Comparison of ENCODE assay signal across 24 mouse cellular contexts in the genomic region with DNA sequence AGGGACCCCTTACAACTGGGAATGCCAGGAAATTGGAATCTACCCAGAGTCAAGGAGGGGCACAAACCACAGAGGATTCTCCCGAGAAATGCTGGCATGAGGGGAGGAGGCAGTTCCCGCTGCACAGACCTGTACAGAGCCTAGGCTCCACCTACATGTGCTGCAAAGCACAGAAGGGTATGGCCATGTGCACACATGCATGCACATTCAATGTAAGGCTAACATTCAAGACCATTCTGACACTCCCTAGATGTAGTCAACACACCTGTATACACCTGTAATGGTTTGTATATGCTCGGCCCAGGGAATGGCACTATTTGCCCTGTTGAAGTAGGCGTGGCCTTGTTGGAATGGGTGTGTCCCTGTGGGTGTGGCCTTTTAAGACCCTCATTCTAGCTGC.
DNase-seq lines count a peak whose midpoint lies in the region; ATAC-seq lines count a peak whose summit lies in the region.
"Had no signal": no experiment of that assay in that cellular context is flagged by ENCODE, and none has a peak within 500 bp of the region (broad histone marks: within the 10 kb centered on the region; RNA-seq: fewer than 3 reads in every experiment).

No protein-coding gene starts in this region.

- H3K9ac ChIP-seq in hindbrain, embryonic 12.5 days: no peak overlapping the region
- no peak overlapping the region for H3K9ac ChIP-seq in hindbrain, embryonic 14.5 days
- no peak overlapping the region for H3K9ac ChIP-seq in midbrain, embryonic 11.5 days (ENCODE audit: low read length)
- H3K9ac ChIP-seq in midbrain, embryonic 14.5 days (replicated peaks; ENCODE audit: low read length): no peak overlapping the region
- no peak overlapping the region for H3K9ac ChIP-seq in stomach, embryonic 16.5 days (ENCODE audit: low read length)
- H3K9ac ChIP-seq: forebrain, embryonic 13.5 days; heart, embryonic 15.5 days; hindbrain, embryonic 15.5 days had no signal

- no peak overlapping the region for H3K27ac ChIP-seq in hindbrain, embryonic 12.5 days
- no peak overlapping the region for H3K27ac ChIP-seq in hindbrain, embryonic 14.5 days
- H3K27ac ChIP-seq in midbrain, embryonic 11.5 days (ENCODE audit: low read depth, low read length): no peak overlapping the region
- no peak overlapping the region for H3K27ac ChIP-seq in midbrain, embryonic 14.5 days (replicated peaks; ENCODE audit: low read depth, low read length)
- no peak overlapping the region for H3K27ac ChIP-seq in stomach, embryonic 16.5 days (ENCODE audit: low read length)
- H3K27ac ChIP-seq: forebrain, embryonic 13.5 days; heart, adult 2 months; heart, embryonic 15.5 days had no signal

- no peak overlapping the region for H3K4me2 ChIP-seq in hindbrain, embryonic 12.5 days (replicated peaks)
- H3K4me2 ChIP-seq in hindbrain, embryonic 14.5 days (replicated peaks): no peak overlapping the region
- no peak overlapping the region for H3K4me2 ChIP-seq in midbrain, embryonic 11.5 days
- no peak overlapping the region for H3K4me2 ChIP-seq in midbrain, embryonic 14.5 days (ENCODE audit: low read length)
- no peak overlapping the region for H3K4me2 ChIP-seq in stomach, embryonic 16.5 days (ENCODE audit: low read depth, low read length)
- H3K4me2 ChIP-seq: forebrain, embryonic 13.5 days; heart, embryonic 11.5 days; heart, embryonic 15.5 days; hindbrain, embryonic 15.5 days had no signal

- no peaks in the 10 kb centered on the region for H3K36me3 ChIP-seq in hindbrain, embryonic 12.5 days
- H3K36me3 ChIP-seq in hindbrain, embryonic 14.5 days (replicated peaks; ENCODE audit: control insufficient read depth, insufficient read depth): no peaks in the 10 kb centered on the region
- H3K36me3 ChIP-seq in midbrain, embryonic 11.5 days (ENCODE audit: control insufficient read depth, insufficient read depth, low read length): no peaks in the 10 kb centered on the region
- no peaks in the 10 kb centered on the region for H3K36me3 ChIP-seq in midbrain, embryonic 14.5 days (ENCODE audit: control insufficient read depth, insufficient read depth, low read length)
- H3K36me3 ChIP-seq in stomach, embryonic 16.5 days (ENCODE audit: control insufficient read depth, insufficient read depth, low read length): no peaks in the 10 kb centered on the region
- H3K36me3 ChIP-seq: forebrain, embryonic 10.5 days; heart, embryonic 15.5 days; hindbrain, embryonic 10.5 days; hindbrain, embryonic 15.5 days had no signal

- H3K27me3 ChIP-seq in hindbrain, embryonic 12.5 days: no peaks in the 10 kb centered on the region; the same call in 1 of the 2 replicates
- H3K27me3 ChIP-seq in hindbrain, embryonic 14.5 days (ENCODE audit: control insufficient read depth, insufficient read depth, low read length): no peaks in the 10 kb centered on the region
- no peaks in the 10 kb centered on the region for H3K27me3 ChIP-seq in midbrain, embryonic 11.5 days (ENCODE audit: control insufficient read depth, insufficient read depth, low read length)
- H3K27me3 ChIP-seq in midbrain, embryonic 14.5 days (ENCODE audit: control insufficient read depth, insufficient read depth, low read length): no peaks in the 10 kb centered on the region
- H3K27me3 ChIP-seq in stomach, embryonic 16.5 days (ENCODE audit: control insufficient read depth, insufficient read depth, low read length): no peaks in the 10 kb centered on the region
- H3K27me3 ChIP-seq: forebrain, embryonic 13.5 days; heart, embryonic 15.5 days; hindbrain, embryonic 15.5 days had no signal

- H3K4me3 ChIP-seq in hindbrain, embryonic 12.5 days: no peak overlapping the region
- H3K4me3 ChIP-seq in hindbrain, embryonic 14.5 days (replicated peaks; ENCODE audit: low read length): no peak overlapping the region
- H3K4me3 ChIP-seq in midbrain, embryonic 11.5 days (ENCODE audit: low read depth, low read length): no peak overlapping the region
- no peak overlapping the region for H3K4me3 ChIP-seq in midbrain, embryonic 14.5 days (replicated peaks; ENCODE audit: low read depth, low read length)
- H3K4me3 ChIP-seq in stomach, embryonic 16.5 days (replicated peaks; ENCODE audit: low read length): no peak overlapping the region
- H3K4me3 ChIP-seq: forebrain, embryonic 10.5 days; forebrain, embryonic 13.5 days; heart, adult 2 months; heart, embryonic 15.5 days; hindbrain, embryonic 10.5 days; hindbrain, embryonic 15.5 days had no signal

- ATAC-seq in hindbrain, embryonic 12.5 days (ENCODE audit: low FRiP score): 0 out of 2 replicates have a peak, but pooled peaks have one; percentile 52
- ATAC-seq in hindbrain, embryonic 14.5 days (ENCODE audit: low FRiP score): no peak
- no peak for ATAC-seq in midbrain, embryonic 11.5 days (ENCODE audit: low FRiP score)
- ATAC-seq in midbrain, embryonic 14.5 days (ENCODE audit: low FRiP score, low TSS enrichment): no peak
- 0 out of 2 replicates have a peak, but pooled peaks have one; percentile 29 for ATAC-seq in stomach, embryonic 16.5 days (ENCODE audit: insufficient read depth, low FRiP score)
- no peak for ATAC-seq in megakaryocyte-erythroid progenitor cell, adult 5-6 weeks (replicated peaks; ENCODE audit: low FRiP score, low TSS enrichment, poor library complexity, severe bottlenecking)
- ATAC-seq: CD4-positive, CD25-positive, alpha-beta regulatory T cell, adult 4 months; forebrain, embryonic 13.5 days had no signal

- H3K4me1 ChIP-seq in hindbrain, embryonic 12.5 days: peaks cover 32% of the 10 kb centered on the region
- H3K4me1 ChIP-seq in hindbrain, embryonic 14.5 days (replicated peaks; ENCODE audit: control insufficient read depth, insufficient read depth, low read length): peaks cover 15% of the 10 kb centered on the region
- H3K4me1 ChIP-seq in midbrain, embryonic 11.5 days (ENCODE audit: control insufficient read depth, insufficient read depth, low read length): peaks cover 6% of the 10 kb centered on the region
- peaks cover 9% of the 10 kb centered on the region for H3K4me1 ChIP-seq in midbrain, embryonic 14.5 days (ENCODE audit: control insufficient read depth, insufficient read depth, low read length)
- H3K4me1 ChIP-seq in stomach, embryonic 16.5 days (ENCODE audit: control insufficient read depth, insufficient read depth, low read length): peaks cover 4% of the 10 kb centered on the region

- DNase-seq in hindbrain, embryonic 14.5 days (ENCODE audit: low spot score): no peak
- peak; percentile 57 for DNase-seq in midbrain, embryonic 11.5 days (ENCODE audit: low spot score, missing footprints)
- no peak for DNase-seq in midbrain, embryonic 14.5 days
- DNase-seq: adrenal gland, adult 2 months; adrenal gland, postnatal 14 days; cerebellum, adult 11 months; cerebellum, adult 2 months; cerebellum, adult 9-11 months; cerebellum, postnatal 25 days; gastrocnemius, postnatal 10 days; gastrocnemius, postnatal 36 days; heart, adult 2 months; heart, postnatal 10 days; heart, postnatal 36 days had no signal

- H3K9me3 ChIP-seq in hindbrain, embryonic 12.5 days (replicated peaks): no peaks in the 10 kb centered on the region
- H3K9me3 ChIP-seq in hindbrain, embryonic 14.5 days (ENCODE audit: control insufficient read depth, low read length): no peaks in the 10 kb centered on the region
- H3K9me3 ChIP-seq in midbrain, embryonic 11.5 days (ENCODE audit: control insufficient read depth, low read length): no peaks in the 10 kb centered on the region
- no peaks in the 10 kb centered on the region for H3K9me3 ChIP-seq in midbrain, embryonic 14.5 days (ENCODE audit: control insufficient read depth, low read length)
- no peaks in the 10 kb centered on the region for H3K9me3 ChIP-seq in stomach, embryonic 16.5 days (replicated peaks; ENCODE audit: control insufficient read depth, low read length)
- H3K9me3 ChIP-seq: forebrain, embryonic 10.5 days; forebrain, embryonic 13.5 days; heart, embryonic 15.5 days; hindbrain, embryonic 10.5 days; hindbrain, embryonic 15.5 days had no signal

- 73% methylated on average over 4 of the region's 4 CpGs for WGBS in hindbrain, embryonic 12.5 days
- WGBS in hindbrain, embryonic 14.5 days: 76% methylated on average over 4 of the region's 4 CpGs
- 82% methylated on average over 4 of the region's 4 CpGs for WGBS in midbrain, embryonic 11.5 days
- WGBS in midbrain, embryonic 14.5 days: 87% methylated on average over 4 of the region's 4 CpGs
- 69% methylated on average over 4 of the region's 4 CpGs for WGBS in stomach, embryonic 16.5 days

Comparison
In these comparisons a context has a peak if more than half of its experiments do, and no peak if none do; other contexts are left out.
1. ATAC-seq: peak in hindbrain, embryonic 12.5 days (single experiment) and stomach, embryonic 16.5 days (single experiment); none in hindbrain, embryonic 14.5 days (single experiment), midbrain, embryonic 11.5 days (single experiment), midbrain, embryonic 14.5 days (single experiment) and megakaryocyte-erythroid progenitor cell, adult 5-6 weeks (single experiment).